Mouse (Mus musculus) embryonic facial prominence, embryonic 14.5 days (tissue): ENCODE data around the gene Fhad1. TPM values are rescaled to one million over a fixed set of nuclear protein-coding genes. Genes with fewer than 3 reads are reported as not detected.

Source experiments
- ATAC-seq: fragments of 200-750 bp; cut with Nextera tagmentation; 2 replicates; pipeline ENCODE4 v1.8.0; 2017; ENCODE audit warnings: low read depth, moderate number of reproducible peaks, moderate TSS enrichment
- DNase-seq: peaks from one replicate; pipeline ENCODE4 v3.0.0-alpha.2; 2015; ENCODE audit warnings: low spot score
- H3K27ac ChIP-seq: fragments of 300-500 bp; sonication (generic); replicated peaks from 2 replicates; pipeline ENCODE4 v1.5.1; 2014; ENCODE audit warnings: low read depth, mild to moderate bottlenecking, low read length, moderate library complexity
- H3K27me3 ChIP-seq: fragments of 300-500 bp; sonication (generic); replicated peaks from 2 replicates; pipeline ENCODE4 v1.6.1; 2014; ENCODE audit warnings: low read length; ENCODE audit not compliant: control insufficient read depth, insufficient read depth
- H3K36me3 ChIP-seq: fragments of 300-500 bp; sonication (generic); 2 replicates; pipeline ENCODE4 v1.6.1; 2014; ENCODE audit warnings: low read length, mixed read lengths; ENCODE audit not compliant: control insufficient read depth, insufficient read depth
- H3K4me1 ChIP-seq: fragments of 300-500 bp; sonication (generic); 2 replicates; pipeline ENCODE4 v1.6.1; 2014; ENCODE audit warnings: antibody characterized with exemption, low read length; ENCODE audit not compliant: control insufficient read depth, insufficient read depth
- H3K4me2 ChIP-seq: fragments of 300-500 bp; sonication (generic); 2 replicates; pipeline ENCODE4 v1.6.1; 2014; ENCODE audit warnings: low read depth, mild to moderate bottlenecking, low read length, moderate library complexity, mixed read lengths
- H3K4me3 ChIP-seq: fragments of 300-500 bp; sonication (generic); 2 replicates; pipeline ENCODE4 v1.5.1; 2014; ENCODE audit warnings: low read depth, mild to moderate bottlenecking, low read length
- H3K9ac ChIP-seq: fragments of 300-500 bp; sonication (generic); 2 replicates; pipeline ENCODE4 v1.6.1; 2014; ENCODE audit warnings: low read depth, mild to moderate bottlenecking, low read length, moderate library complexity, mixed read lengths
- H3K9me3 ChIP-seq: fragments of 300-500 bp; sonication (generic); 2 replicates; pipeline ENCODE4 v1.6.1; 2016; ENCODE audit warnings: low read length; ENCODE audit not compliant: control insufficient read depth
- WGBS: fragments of 180-500 bp; shearing (Covaris S2); extraction: QIAGEN DNeasy Blood & Tissue Kit; methylation state at CpG from one replicate; pipeline ENCODE4 v1.1.7; 2014; 5-methylcytosine and 5-hydroxymethylcytosine counted together
- polyA plus RNA-seq: library from polyadenylated mRNA; unstranded; fragments of >200 nt; fragmentation: Nextera tagmentation; extraction: Ambion mirVana; gene quantifications from 2 replicates; pipeline ENCODE4 v1.2.1, GENCODE M21; 2014

Fhad1 gene
- polyA plus RNA-seq, 1 experiment from 2014 or later, result 6.8 TPM

DNA sequence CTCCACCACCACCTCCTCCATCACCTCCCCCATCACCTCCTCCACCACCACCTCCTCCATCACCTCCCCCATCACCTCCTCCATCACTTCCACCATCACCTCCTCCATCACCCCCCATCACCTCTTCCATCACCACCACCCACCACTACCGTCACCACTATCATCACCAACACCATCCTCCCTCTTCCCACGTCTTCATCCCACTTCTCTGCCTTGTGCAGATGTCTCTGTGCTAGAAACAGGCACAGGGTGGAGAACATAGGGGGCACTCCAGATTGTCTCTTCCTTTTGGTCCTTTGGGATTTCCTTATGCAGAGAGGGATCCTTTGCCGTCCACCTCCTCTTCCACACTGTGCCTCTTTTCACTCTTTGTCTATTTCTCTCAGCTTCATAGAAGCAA is 66.1 kb downstream of the Fhad1 start:
- ATAC-seq (no peak), DNase-seq (no peak)
- H3K9ac ChIP-seq, result no peak overlapping the region
- H3K4me1 ChIP-seq, result no peaks in the 10 kb centered on the region
- WGBS, result 89% methylated on average over 3 of the region's 3 CpGs
- no peaks in the 10 kb centered on the region for H3K27me3 ChIP-seq
- H3K4me2 ChIP-seq, result no peak overlapping the region
- H3K36me3 ChIP-seq, result no peaks in the 10 kb centered on the region
- no peak overlapping the region for H3K4me3 ChIP-seq
- H3K27ac ChIP-seq, result no peak overlapping the region
- no peaks in the 10 kb centered on the region for H3K9me3 ChIP-seq

DNA sequence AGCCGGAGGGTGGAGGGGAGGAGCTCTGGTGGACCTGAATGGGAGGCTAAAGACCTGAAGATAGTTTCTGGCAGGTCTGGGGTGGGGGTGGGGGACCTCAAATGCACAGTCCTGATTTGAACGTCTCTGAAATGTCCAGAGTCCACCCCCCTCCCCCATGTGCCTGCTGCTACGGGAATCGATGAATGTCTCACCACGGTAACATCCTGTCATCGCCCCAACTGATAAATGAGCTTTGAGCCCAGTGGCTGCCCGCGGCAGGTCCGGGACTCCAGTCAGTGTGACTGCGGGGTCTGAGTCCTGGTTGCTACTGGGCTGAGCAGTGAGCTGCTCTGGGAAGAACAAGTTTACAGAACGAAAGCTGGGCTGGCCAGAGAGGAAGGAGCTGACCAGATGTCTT is 72.5 kb downstream of the Fhad1 start:
- no peaks in the 10 kb centered on the region for H3K27me3 ChIP-seq
- no peak for DNase-seq
- no peak overlapping the region for H3K4me2 ChIP-seq
- no peak overlapping the region for H3K4me3 ChIP-seq
- no peak for ATAC-seq
- no peaks in the 10 kb centered on the region for H3K4me1 ChIP-seq
- H3K36me3 ChIP-seq, result no peaks in the 10 kb centered on the region
- no peak overlapping the region for H3K27ac ChIP-seq
- no peak overlapping the region for H3K9ac ChIP-seq
- 54% methylated on average over 11 of the region's 11 CpGs for WGBS
- no peaks in the 10 kb centered on the region for H3K9me3 ChIP-seq

DNA sequence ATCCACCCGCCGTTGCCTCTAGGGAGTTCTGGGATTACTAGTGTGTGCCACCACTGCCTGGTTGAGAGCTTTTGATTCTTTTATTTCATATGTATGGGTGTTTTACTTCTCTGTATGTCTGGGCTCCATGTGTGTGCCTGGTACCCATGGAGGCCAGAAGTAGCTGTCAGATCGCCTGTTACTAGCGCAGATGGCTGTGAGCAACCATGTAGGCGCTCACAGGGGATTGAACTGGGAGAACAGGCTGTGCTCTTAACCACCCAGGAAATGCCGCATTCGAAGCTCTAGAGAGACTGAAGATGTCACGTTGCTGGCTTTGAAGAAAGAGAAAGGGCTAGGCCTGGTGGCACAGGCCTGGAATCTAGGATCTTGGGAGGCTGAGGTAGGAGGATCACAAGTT is 73.6 kb downstream of the Fhad1 start:
- no peaks in the 10 kb centered on the region for H3K4me1 ChIP-seq
- no peak overlapping the region for H3K4me2 ChIP-seq
- no peak for ATAC-seq
- H3K27me3 ChIP-seq, result no peaks in the 10 kb centered on the region
- no peak overlapping the region for H3K27ac ChIP-seq
- H3K9me3 ChIP-seq, result no peaks in the 10 kb centered on the region
- no peak overlapping the region for H3K9ac ChIP-seq
- no peaks in the 10 kb centered on the region for H3K36me3 ChIP-seq
- no peak for DNase-seq
- no peak overlapping the region for H3K4me3 ChIP-seq
- 72% methylated on average over 8 of the region's 8 CpGs for WGBS

DNA sequence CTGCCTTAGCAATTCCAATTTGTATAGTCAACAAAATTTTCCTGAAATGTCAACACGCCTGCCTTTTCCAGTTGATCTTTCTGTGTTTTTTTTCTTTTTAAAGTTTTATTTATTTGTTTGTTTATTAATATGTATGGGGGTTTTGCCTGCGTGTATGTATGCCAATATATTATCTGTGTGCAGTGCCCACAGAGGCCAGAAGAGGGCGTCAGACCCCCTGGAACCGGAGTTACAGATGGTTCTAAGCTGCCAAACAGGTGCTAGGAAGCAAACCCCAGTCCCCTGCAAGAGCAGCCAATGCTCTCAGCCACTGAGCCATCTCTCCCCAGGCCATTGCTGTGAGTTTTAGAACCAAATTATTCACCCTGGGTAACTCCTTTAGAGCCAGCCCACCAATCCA is 76.3 kb downstream of the Fhad1 start:
- no peak overlapping the region for H3K27ac ChIP-seq
- no peak overlapping the region for H3K9ac ChIP-seq
- 73% methylated on average over 4 of the region's 4 CpGs for WGBS
- H3K9me3 ChIP-seq, result no peaks in the 10 kb centered on the region
- no peak overlapping the region for H3K4me2 ChIP-seq
- H3K27me3 ChIP-seq, result no peaks in the 10 kb centered on the region
- ATAC-seq (no peak), DNase-seq (no peak)
- no peaks in the 10 kb centered on the region for H3K4me1 ChIP-seq
- no peaks in the 10 kb centered on the region for H3K36me3 ChIP-seq
- no peak overlapping the region for H3K4me3 ChIP-seq

DNA sequence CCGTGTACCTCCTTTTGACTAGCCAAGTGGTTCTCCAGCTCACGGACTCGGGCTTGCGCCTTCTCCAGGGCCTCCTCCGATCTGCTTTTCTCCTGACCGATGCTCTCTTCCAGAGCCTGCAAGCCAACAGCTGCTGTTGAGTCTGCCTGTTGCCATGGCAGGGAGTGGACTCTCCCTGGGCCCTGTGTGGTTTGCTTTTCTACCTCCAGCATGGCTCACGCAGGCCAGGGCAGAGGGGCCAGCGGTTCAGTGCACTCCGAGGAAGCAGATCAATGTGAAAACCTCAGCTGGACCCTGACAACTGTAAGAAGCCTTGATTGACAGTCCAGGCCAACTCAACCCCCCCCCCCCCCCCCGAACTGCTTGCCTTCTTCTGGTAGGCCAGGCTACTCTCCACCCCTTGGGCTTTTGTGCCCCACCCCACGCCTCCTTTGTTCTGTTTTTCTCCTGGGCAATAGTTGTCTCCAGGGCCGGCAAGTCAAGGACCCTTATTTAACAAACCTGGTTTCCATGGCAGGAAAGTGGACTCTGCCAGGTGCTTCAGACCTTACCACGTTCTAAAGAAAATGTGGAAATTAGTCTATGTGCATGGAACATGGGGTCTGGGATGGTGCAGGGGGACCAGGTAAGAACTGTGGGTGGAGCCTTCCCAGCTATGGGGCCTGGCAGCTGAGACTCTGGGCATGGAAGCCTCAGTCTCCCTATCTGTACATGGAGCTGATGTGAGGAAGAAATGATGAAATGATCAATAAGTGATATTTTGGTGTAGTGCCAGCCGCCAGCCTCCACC is 81.9 kb downstream of the Fhad1 start:
- Histone ChIP-seq H3K9me3 (no peaks in the 10 kb centered on the region), H3K36me3 (no peaks in the 10 kb centered on the region), H3K9ac (no peak overlapping the region), H3K4me1 (no peaks in the 10 kb centered on the region), H3K27me3 (no peaks in the 10 kb centered on the region), H3K4me2 (no peak overlapping the region), H3K27ac (no peak overlapping the region), H3K4me3 (no peak overlapping the region)
- no peak for DNase-seq
- 59% methylated on average over 13 of the region's 14 CpGs for WGBS
- peak; percentile 80 for ATAC-seq

DNA sequence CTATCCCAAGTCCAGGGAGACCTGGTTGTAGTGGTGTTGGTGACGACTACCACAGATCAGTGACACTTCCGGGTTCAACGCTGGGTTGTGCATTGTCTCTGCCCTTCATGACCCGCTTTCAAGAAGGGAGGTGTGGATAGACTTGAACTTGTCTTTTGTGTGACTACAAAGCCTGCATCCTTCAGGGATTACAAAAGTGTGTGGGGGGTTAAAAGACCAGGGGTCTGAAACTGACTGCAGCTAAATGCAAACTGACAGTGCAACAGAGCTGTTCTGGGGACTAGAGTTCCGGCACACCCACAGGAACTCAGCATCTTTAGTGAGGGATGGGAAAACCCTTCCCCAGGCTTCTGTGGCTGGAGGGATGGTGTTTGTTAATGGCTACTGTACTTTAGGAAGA is 83.4 kb downstream of the Fhad1 start:
- Histone ChIP-seq H3K4me1 (no peaks in the 10 kb centered on the region), H3K4me3 (no peak overlapping the region), H3K9ac (no peak overlapping the region), H3K27me3 (no peaks in the 10 kb centered on the region), H3K27ac (no peak overlapping the region), H3K36me3 (no peaks in the 10 kb centered on the region), H3K4me2 (no peak overlapping the region), H3K9me3 (no peaks in the 10 kb centered on the region)
- DNase-seq (no peak), ATAC-seq (no peak)
- 84% methylated on average over 5 of the region's 5 CpGs for WGBS

DNA sequence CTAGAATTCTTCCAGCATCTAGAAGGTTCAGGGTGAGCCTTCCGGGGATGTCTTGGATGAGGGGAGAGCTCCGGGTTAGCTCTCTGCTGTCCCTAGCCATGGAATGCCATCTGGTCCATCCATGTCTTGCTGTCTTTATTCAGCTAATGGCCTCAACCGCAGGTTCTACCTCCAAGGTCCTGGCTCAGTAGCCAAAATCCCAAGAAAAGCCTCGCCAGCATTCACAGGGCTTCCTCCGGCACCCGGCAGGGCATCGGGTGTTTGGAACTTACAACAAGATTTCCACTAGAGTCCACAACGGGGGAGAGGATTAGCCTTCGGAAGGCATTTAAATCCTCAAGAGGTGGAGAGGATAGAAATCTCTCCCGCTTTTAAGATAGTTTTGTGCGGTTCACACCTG is 84.9 kb downstream of the Fhad1 start:
- no peaks in the 10 kb centered on the region for H3K9me3 ChIP-seq
- no peak overlapping the region for H3K27ac ChIP-seq
- ATAC-seq (no peak), DNase-seq (no peak)
- H3K36me3 ChIP-seq, result no peaks in the 10 kb centered on the region
- H3K9ac ChIP-seq, result no peak overlapping the region
- H3K4me3 ChIP-seq, result no peak overlapping the region
- 77% methylated on average over 11 of the region's 11 CpGs for WGBS
- no peak overlapping the region for H3K4me2 ChIP-seq
- H3K27me3 ChIP-seq, result no peaks in the 10 kb centered on the region
- no peaks in the 10 kb centered on the region for H3K4me1 ChIP-seq

DNA sequence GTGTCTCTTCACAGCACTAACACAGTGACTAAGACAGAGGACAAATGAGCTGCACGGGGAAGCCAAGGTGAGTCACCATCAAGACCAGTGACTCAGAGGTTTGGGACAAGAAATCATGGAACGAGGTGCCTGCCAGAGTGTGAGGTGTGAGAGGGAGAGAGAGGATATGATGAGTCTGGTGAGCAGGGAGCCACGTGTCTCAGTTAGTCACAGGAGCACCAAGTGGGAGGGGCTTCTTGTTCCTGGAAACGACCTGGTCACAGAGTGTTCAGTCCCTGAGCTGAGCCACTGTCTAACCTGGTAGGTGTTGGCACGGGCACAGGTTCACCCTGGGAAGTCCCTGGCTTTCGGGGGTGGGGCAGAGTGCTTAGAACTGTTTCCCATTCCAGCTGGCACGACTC is 86.0 kb downstream of the Fhad1 start:
- H3K4me3 ChIP-seq, result no peak overlapping the region
- ATAC-seq, result no peak

DNA sequence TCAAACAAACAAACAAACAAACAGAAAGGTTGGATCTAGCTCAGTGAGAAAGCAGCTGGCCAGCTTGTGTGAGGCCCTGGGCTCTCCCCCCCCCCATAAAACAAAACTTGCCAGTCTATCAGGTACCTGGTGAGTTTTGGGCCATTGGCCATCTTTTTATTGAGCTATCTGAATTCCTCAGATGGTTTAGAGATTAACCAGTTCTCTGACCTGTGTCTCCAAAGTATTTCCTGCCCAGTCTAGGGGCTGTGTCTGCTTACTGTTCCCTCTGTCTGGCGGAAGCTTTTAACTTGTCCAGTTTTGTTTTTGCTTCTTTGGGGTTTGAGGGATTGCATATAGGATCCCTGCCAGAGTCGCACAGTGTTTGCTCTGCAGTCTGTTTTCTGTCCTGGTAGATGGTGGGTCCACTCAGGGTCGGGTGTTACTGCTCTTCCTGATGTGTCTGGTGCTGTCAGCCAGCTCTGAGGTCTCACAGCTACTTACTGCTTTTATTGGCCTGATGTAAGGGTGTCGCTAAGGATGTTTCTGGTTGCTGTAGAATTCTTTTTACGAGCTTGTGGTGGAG is 89.0 kb downstream of the Fhad1 start:
- DNase-seq (no peak), ATAC-seq (no peak)
- Histone ChIP-seq H3K4me3 (no peak overlapping the region), H3K27me3 (no peaks in the 10 kb centered on the region), H3K27ac (no peak overlapping the region), H3K9ac (no peak overlapping the region), H3K36me3 (no peaks in the 10 kb centered on the region), H3K9me3 (no peaks in the 10 kb centered on the region), H3K4me1 (no peaks in the 10 kb centered on the region), H3K4me2 (no peak overlapping the region)
- 61% methylated on average over 5 of the region's 5 CpGs for WGBS

More for the DNA sequence above, 86.0 kb downstream of the Fhad1 start:
- no peaks in the 10 kb centered on the region for H3K4me1 ChIP-seq
- H3K4me2 ChIP-seq, result no peak overlapping the region
- H3K36me3 ChIP-seq, result no peaks in the 10 kb centered on the region
- no peak overlapping the region for H3K27ac ChIP-seq
- 59% methylated on average over 6 of the region's 7 CpGs for WGBS
- DNase-seq, result no peak
- H3K9ac ChIP-seq, result no peak overlapping the region
- H3K27me3 ChIP-seq, result no peaks in the 10 kb centered on the region
- H3K9me3 ChIP-seq, result no peaks in the 10 kb centered on the region
